Mouse (Mus musculus): ENCODE results near the gene Gm20479. TPM values are rescaled to one million over a fixed set of nuclear protein-coding genes. Genes with fewer than 3 reads are reported as not detected.

Gene Gm20479
- total and polyA plus RNA-seq, 3 experiments: 1.2 TPM; not detected in 2

GRCm38 (mm10) chr7:27355745-27356240, 1.4 kb downstream of the Gm20479 start, which contains the start of gene Shkbp1:
Gene Shkbp1 (minus strand): TSS chr7:27356019.
- peak; percentile 96 for DNase-seq (ENCODE audit: low spot score)
- Histone ChIP-seq H3K9me3 (replicated peaks) (no peaks in the 10 kb centered on the region), H3K4me3 (ENCODE audit: low read depth, low read length) (peak within 1 kb of the TSS; percentile 81), H3K4me1 (ENCODE audit: insufficient read depth, low read depth, low read length) (peaks cover 68% of the 10 kb centered on the region), H3K36me3 (replicated peaks) (peaks cover 31% of the 10 kb centered on the region), H3K27me3 (ENCODE audit: insufficient read depth, low read length) (no peaks in the 10 kb centered on the region)
- peak; percentile 75 for ATAC-seq (ENCODE audit: extremely low read depth, insufficient number of reproducible peaks, low FRiP score, poor library complexity, severe bottlenecking)
- no peak for TF ChIP-seq POLR2AphosphoS5 (IDR thresholded peaks at IDR 0.05; ENCODE audit: insufficient replicate concordance, low read depth, low read length)
- TF ChIP-seq TAL1 (conservative IDR thresholded peaks at IDR 0.05; ENCODE audit: low read depth, low read length): no peak
- TF ChIP-seq GATA1 (IDR thresholded peaks at IDR 0.05; ENCODE audit: borderline replicate concordance, low read length): no peak
- TF ChIP-seq CTCF (IDR thresholded peaks at IDR 0.05; ENCODE audit: low read depth, low read length): no peak
- TF ChIP-seq GATA2 (IDR thresholded peaks at IDR 0.05; ENCODE audit: borderline replicate concordance, low read depth, low read length): no peak

GRCm38 (mm10) chr7:27355261-27355660, 2.0 kb downstream of the Gm20479 start:
- no peak for DNase-seq (ENCODE audit: low spot score)
- peaks cover 64% of the 10 kb centered on the region for H3K4me1 ChIP-seq (ENCODE audit: insufficient read depth, low read depth, low read length)
- H3K27me3 ChIP-seq (ENCODE audit: insufficient read depth, low read length): no peaks in the 10 kb centered on the region
- peak overlapping the region; percentile 81 for H3K4me3 ChIP-seq (ENCODE audit: low read depth, low read length)
- H3K9me3 ChIP-seq (replicated peaks): no peaks in the 10 kb centered on the region
- TF ChIP-seq GATA1 (IDR thresholded peaks at IDR 0.05; ENCODE audit: borderline replicate concordance, low read length) (no peak), GATA2 (IDR thresholded peaks at IDR 0.05; ENCODE audit: borderline replicate concordance, low read depth, low read length) (no peak), CTCF (IDR thresholded peaks at IDR 0.05; ENCODE audit: low read depth, low read length) (no peak), TAL1 (conservative IDR thresholded peaks at IDR 0.05; ENCODE audit: low read depth, low read length) (no peak), POLR2AphosphoS5 (IDR thresholded peaks at IDR 0.05; ENCODE audit: insufficient replicate concordance, low read depth, low read length) (no peak)
- ATAC-seq (ENCODE audit: extremely low read depth, insufficient number of reproducible peaks, low FRiP score, poor library complexity, severe bottlenecking): no peak
- H3K36me3 ChIP-seq (replicated peaks): peaks cover 36% of the 10 kb centered on the region

- Histone ChIP-seq H3K9me3 (replicated peaks) (no peaks in the 10 kb centered on the region), H3K36me3 (replicated peaks) (peaks cover 40% of the 10 kb centered on the region), H3K4me1 (ENCODE audit: insufficient read depth, low read depth, low read length) (peaks cover 59% of the 10 kb centered on the region), H3K27me3 (ENCODE audit: insufficient read depth, low read length) (no peaks in the 10 kb centered on the region), H3K4me3 (ENCODE audit: low read depth, low read length) (peak overlapping the region; percentile 81)
- TF ChIP-seq TAL1 (conservative IDR thresholded peaks at IDR 0.05; ENCODE audit: low read depth, low read length) (0 out of 2 replicates have a peak, but pooled peaks have one; percentile 42), GATA1 (IDR thresholded peaks at IDR 0.05; ENCODE audit: borderline replicate concordance, low read length) (no peak), CTCF (IDR thresholded peaks at IDR 0.05; ENCODE audit: low read depth, low read length) (no peak)
- DNase-seq (ENCODE audit: low spot score): no peak
- no peak for ATAC-seq (ENCODE audit: extremely low read depth, insufficient number of reproducible peaks, low FRiP score, poor library complexity, severe bottlenecking)
Measured at GRCm38 (mm10) chr7:27354783-27355182, 2.4 kb downstream of the Gm20479 start.

GRCm38 (mm10) chr7:27354144-27354543, 3.1 kb downstream of the Gm20479 start:
- Histone ChIP-seq H3K4me1 (ENCODE audit: insufficient read depth, low read depth, low read length) (peaks cover 59% of the 10 kb centered on the region), H3K9me3 (replicated peaks) (no peaks in the 10 kb centered on the region), H3K4me3 (ENCODE audit: low read depth, low read length) (peak overlapping the region; percentile 81; the same call in 1 of the 2 replicates), H3K36me3 (replicated peaks) (peaks cover 47% of the 10 kb centered on the region), H3K27me3 (ENCODE audit: insufficient read depth, low read length) (no peaks in the 10 kb centered on the region)
- DNase-seq (ENCODE audit: low spot score) (peak; percentile 53), ATAC-seq (ENCODE audit: extremely low read depth, insufficient number of reproducible peaks, low FRiP score, poor library complexity, severe bottlenecking) (no peak)
- TF ChIP-seq TAL1 (conservative IDR thresholded peaks at IDR 0.05; ENCODE audit: low read depth, low read length) (no peak), GATA1 (IDR thresholded peaks at IDR 0.05; ENCODE audit: borderline replicate concordance, low read length) (no peak), GATA2 (IDR thresholded peaks at IDR 0.05; ENCODE audit: borderline replicate concordance, low read depth, low read length) (no peak), CTCF (IDR thresholded peaks at IDR 0.05; ENCODE audit: low read depth, low read length) (no peak), POLR2AphosphoS5 (IDR thresholded peaks at IDR 0.05; ENCODE audit: insufficient replicate concordance, low read depth, low read length) (no peak)

GRCm38 (mm10) chr7:27345444-27345843, 11.8 kb downstream of the Gm20479 start:
- Histone ChIP-seq H3K9me3 (replicated peaks) (no peaks in the 10 kb centered on the region), H3K4me3 (ENCODE audit: low read depth, low read length) (no peak overlapping the region), H3K36me3 (replicated peaks) (peaks cover 93% of the 10 kb centered on the region), H3K27me3 (ENCODE audit: insufficient read depth, low read length) (no peaks in the 10 kb centered on the region), H3K4me1 (ENCODE audit: insufficient read depth, low read depth, low read length) (peaks cover 16% of the 10 kb centered on the region)
- ATAC-seq (ENCODE audit: extremely low read depth, insufficient number of reproducible peaks, low FRiP score, poor library complexity, severe bottlenecking) (no peak), DNase-seq (ENCODE audit: low spot score) (no peak)
- TF ChIP-seq POLR2AphosphoS5 (IDR thresholded peaks at IDR 0.05; ENCODE audit: insufficient replicate concordance, low read depth, low read length) (no peak), GATA2 (IDR thresholded peaks at IDR 0.05; ENCODE audit: borderline replicate concordance, low read depth, low read length) (no peak), CTCF (IDR thresholded peaks at IDR 0.05; ENCODE audit: low read depth, low read length) (no peak), TAL1 (conservative IDR thresholded peaks at IDR 0.05; ENCODE audit: low read depth, low read length) (no peak), GATA1 (IDR thresholded peaks at IDR 0.05; ENCODE audit: borderline replicate concordance, low read length) (no peak)

- peaks cover 17% of the 10 kb centered on the region for H3K27me3 ChIP-seq (ENCODE audit: insufficient read depth, low read length)
- TF ChIP-seq CTCF (IDR thresholded peaks at IDR 0.05; ENCODE audit: low read depth, low read length) (0 out of 2 replicates have a peak, but pooled peaks have one; percentile 19), GATA2 (IDR thresholded peaks at IDR 0.05; ENCODE audit: borderline replicate concordance, low read depth, low read length) (no peak), POLR2AphosphoS5 (IDR thresholded peaks at IDR 0.05; ENCODE audit: insufficient replicate concordance, low read depth, low read length) (no peak), GATA1 (IDR thresholded peaks at IDR 0.05; ENCODE audit: borderline replicate concordance, low read length) (no peak), TAL1 (conservative IDR thresholded peaks at IDR 0.05; ENCODE audit: low read depth, low read length) (no peak)
Measured at GRCm38 (mm10) chr7:27342595-27342994, 14.6 kb downstream of the Gm20479 start.

More at GRCm38 (mm10) chr7:27342595-27342994, 14.6 kb downstream of the Gm20479 start:
- ATAC-seq (ENCODE audit: extremely low read depth, insufficient number of reproducible peaks, low FRiP score, poor library complexity, severe bottlenecking) (peak; percentile 43; the same call in 1 of the 2 replicates), DNase-seq (ENCODE audit: low spot score) (peak; percentile 63)
- H3K4me1 ChIP-seq (ENCODE audit: insufficient read depth, low read depth, low read length): peaks cover 20% of the 10 kb centered on the region
- H3K36me3 ChIP-seq (replicated peaks): peaks cover 66% of the 10 kb centered on the region
- H3K9me3 ChIP-seq (replicated peaks): no peaks in the 10 kb centered on the region
- H3K4me3 ChIP-seq (ENCODE audit: low read depth, low read length): no peak overlapping the region

Data from G1E (cell line).